Mouse (Mus musculus): ENCODE results near the gene Ppfibp2.

Gene Ppfibp2

DNA sequence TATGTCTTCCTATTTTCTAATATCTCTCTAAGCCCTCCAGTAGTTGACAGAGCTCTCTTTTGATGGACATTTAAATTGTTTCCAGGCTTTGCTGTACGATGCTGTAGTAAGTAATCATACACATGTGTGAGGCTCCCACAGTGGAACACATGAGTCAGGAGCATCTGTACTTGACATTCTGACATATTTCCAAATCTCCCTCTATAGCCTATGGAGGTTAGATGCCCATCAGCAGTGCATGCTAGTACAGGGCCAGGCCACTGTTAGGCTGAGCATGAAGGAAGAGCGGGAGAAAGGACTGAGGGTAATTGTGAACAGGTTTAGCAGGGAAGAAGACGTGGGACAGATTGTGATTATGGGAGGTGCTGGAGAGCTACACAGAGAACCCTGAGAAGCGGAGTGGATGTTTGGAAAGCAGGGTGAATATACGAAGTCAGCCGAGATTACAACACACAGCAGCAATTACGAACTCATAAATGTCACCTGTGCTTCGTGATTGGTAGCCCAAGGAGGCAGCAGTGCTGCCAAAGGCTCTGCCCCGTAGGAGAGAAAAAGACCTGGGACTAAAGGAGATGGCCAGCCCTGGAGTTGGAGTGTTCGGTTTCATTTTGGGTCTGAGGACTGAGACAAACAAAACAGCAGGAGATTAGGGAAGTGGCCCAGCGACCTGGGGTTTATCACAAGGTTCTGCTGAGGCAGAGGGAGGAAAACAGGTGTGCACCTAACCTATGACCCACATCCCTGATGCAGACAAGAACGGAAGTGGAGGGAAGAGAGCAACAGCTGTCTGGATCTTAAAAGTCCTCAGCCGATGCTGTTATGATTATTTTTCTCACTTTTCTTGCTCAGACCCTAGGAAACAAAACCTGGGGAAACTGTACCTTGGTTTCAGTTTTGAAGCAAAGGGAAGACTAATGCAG, 107.7 kb downstream of the Ppfibp2 start:
- no peak for DNase-seq (ENCODE audit: low spot score)

GRCm38 (mm10) chr7:107705941-107706340, 110.9 kb downstream of the Ppfibp2 start:
- peak; percentile 37 for DNase-seq (ENCODE audit: low spot score)

GRCm38 (mm10) chr7:107707650-107708049, 112.6 kb downstream of the Ppfibp2 start:
- no peak for DNase-seq (ENCODE audit: low spot score)

GRCm38 (mm10) chr7:107708491-107709112, 113.6 kb downstream of the Ppfibp2 start:
- peak; percentile 77 for DNase-seq (ENCODE audit: low spot score)

- peak; percentile 34 for DNase-seq (ENCODE audit: low spot score)
Observed at GRCm38 (mm10) chr7:107712743-107713142, 117.7 kb downstream of the Ppfibp2 start.

DNA sequence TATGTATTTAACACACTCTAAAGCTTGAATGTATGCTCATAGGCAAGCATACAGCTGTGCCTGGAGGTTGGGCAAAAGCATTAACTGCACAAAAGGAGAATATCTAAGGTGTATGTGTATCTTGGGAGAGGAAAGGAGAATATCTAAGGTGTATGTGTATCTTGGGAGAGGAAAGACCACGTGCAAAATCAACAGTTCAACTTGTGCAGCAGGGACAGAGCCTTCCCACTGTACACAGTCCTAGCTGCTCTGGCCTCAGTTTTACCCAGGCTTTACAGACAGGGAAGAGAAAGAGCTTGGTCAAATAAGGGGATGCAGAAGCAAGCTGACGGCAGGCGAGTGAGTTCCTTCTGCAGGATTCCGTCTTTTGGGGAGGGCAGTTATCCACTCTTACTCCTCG, 119.1 kb downstream of the Ppfibp2 start:
- no peak for DNase-seq (ENCODE audit: low spot score)

- no peak for DNase-seq (ENCODE audit: low spot score)
Observed at GRCm38 (mm10) chr7:107720771-107721170, 125.8 kb downstream of the Ppfibp2 start.

- DNase-seq (ENCODE audit: low spot score): no peak
Observed at GRCm38 (mm10) chr7:107722536-107722935, 127.5 kb downstream of the Ppfibp2 start.

GRCm38 (mm10) chr7:107727538-107727937, 132.5 kb downstream of the Ppfibp2 start:
- no peak for DNase-seq (ENCODE audit: low spot score)

DNA sequence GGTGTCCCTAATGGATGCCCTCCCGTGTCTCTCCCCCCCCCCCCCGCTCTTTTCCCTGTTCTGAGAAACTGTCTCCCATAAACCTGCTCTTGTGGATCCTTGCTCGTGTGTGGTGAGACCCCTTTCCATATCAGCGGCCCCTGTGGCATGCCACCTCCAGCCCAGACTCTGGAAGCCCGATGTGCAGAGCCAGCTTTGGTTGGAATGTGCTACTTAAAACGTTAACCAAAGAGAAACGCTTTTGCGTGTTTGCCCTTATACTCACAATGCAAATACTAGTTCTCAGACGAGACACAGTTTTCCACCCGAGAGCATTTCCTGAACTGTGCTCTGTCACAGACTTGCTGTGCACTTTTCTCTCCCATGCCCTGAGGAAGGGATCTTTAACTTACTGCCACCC, 135.6 kb downstream of the Ppfibp2 start:
- no peak for DNase-seq (ENCODE audit: low spot score)

DNA sequence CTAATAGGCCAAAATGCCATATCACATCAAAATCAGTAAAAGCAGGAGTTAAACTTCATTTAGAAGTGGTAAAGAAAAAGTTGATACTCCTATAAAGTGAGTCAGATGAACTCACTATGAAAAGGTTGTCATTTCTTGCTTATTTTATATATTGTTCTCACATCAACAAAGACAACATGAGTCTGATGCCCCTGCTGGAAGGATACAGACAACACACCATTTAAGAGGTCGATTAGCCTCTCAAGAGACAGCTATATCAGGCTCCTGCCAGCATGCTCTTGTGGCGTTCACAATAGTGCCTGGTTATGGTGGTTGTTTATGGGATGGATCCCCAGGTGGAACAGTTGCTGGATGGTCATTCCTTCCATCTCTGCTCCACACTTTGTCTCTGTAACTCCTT, 138.2 kb downstream of the Ppfibp2 start:
- no peak for DNase-seq (ENCODE audit: low spot score)

GRCm38 (mm10) chr7:107738726-107739125, 143.7 kb downstream of the Ppfibp2 start:
- DNase-seq (ENCODE audit: low spot score): no peak

DNA sequence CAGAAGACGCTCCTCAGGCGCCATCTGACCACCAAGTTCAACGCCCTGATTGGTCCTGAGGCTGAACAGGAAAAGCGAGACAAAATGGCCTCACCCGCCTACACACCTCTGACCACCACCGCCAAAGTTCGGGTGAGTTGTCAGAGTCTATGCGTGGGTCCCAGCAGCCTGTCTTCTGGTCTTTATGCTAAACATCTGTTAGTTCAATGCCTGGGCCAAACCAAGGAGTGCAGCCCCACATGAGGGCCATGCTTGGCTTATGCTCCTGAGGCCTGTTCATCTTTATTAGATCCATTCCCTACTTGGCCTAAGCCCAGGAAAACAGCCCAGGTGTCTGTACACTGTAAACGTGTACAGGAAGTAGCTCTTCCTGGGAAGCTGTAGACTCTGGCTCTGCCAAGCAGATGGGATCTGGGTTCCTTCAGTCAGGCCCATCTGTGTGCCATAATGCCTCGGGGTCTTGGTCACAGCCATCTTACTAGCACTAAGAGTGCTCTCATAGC, 148.0 kb downstream of the Ppfibp2 start:
- DNase-seq (ENCODE audit: low spot score): peak; percentile 49

- DNase-seq (ENCODE audit: low spot score): no peak
Observed at GRCm38 (mm10) chr7:107744454-107744853, 149.4 kb downstream of the Ppfibp2 start.

DNA sequence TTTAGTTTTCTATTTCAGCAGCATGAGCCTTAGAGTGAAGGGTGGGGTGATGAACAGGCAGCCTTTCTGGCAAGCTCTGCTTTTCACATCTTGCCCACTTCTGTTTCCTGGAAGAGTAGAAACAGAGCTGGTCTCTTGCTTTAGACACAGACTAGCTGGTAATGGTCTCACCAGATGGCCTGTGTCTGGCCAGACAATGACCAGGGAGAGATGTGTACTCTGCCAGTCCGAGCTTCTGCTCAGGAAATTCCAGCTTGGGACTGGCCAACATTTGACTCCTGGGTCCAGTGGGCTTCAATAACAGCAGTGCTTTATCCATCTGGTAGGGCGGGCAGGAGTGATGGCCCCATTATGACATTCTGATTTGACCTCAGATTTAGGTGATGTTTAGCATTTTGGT, 150.1 kb downstream of the Ppfibp2 start:
- peak; percentile 86 for DNase-seq (ENCODE audit: low spot score)

DNA sequence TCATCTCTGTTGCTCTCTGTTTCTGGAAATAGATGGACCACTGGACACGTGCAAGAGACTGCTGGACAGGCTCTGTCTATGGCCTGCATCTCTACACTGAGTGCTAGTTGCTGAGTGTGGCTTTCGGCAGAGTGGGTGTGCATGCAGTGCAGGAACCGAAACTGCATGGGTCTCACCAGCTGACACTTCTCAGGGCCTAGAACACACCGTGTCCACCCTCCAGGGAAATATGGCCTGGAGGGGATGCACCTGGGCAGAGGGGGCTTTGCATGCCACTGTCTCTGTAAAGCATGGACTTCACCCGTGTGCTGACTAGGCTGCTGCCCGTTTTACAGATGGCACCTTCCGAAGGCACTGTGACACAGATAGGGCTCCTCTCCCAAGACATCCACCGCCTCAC, 151.0 kb downstream of the Ppfibp2 start:
- no peak for DNase-seq (ENCODE audit: low spot score)

- DNase-seq (ENCODE audit: low spot score): no peak
Observed at GRCm38 (mm10) chr7:107747476-107747875, 152.5 kb downstream of the Ppfibp2 start.

DNA sequence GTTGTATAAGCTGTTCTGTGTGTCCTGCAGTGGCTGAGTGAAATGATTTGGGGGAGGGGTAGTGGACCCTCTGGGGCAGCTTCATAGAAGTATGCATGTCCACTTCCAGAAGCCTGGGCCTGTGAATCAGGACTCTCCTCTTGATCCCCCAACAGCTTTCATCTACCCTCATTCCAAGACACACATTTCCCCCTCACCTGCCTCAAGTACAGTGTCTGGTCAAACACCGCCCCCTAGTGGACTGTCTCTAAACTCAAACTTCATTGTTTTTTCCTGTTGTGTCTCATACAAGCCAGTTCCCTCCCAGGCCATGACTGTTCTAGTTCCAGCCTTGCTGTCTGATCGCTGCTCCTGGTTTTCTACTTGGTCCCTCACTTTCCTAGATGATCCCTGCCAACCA, 152.9 kb downstream of the Ppfibp2 start:
- peak; percentile 76 for DNase-seq (ENCODE audit: low spot score)

GRCm38 (mm10) chr7:107749270-107749669, 154.3 kb downstream of the Ppfibp2 start:
- peak; percentile 71 for DNase-seq (ENCODE audit: low spot score)

DNA sequence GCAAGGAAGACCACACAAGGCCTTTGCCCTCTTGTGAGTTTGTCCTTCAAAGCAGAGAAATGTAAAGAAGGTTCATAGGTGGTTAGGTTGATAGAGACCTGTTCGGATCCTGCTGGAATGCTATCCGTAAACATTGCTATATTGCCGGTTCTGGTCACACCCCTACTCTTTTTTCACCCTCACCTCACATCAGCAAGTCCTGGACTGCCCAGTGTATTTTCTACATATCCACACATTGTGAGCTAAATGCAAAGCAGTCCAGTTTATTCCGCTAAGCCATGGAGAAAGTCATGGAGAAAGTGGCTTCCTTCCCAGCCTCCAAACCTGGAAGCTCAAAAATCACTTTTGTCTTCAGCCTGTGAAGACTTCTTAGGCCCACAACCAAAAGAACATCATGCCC, 154.7 kb downstream of the Ppfibp2 start:
- DNase-seq (ENCODE audit: low spot score): no peak

DNA sequence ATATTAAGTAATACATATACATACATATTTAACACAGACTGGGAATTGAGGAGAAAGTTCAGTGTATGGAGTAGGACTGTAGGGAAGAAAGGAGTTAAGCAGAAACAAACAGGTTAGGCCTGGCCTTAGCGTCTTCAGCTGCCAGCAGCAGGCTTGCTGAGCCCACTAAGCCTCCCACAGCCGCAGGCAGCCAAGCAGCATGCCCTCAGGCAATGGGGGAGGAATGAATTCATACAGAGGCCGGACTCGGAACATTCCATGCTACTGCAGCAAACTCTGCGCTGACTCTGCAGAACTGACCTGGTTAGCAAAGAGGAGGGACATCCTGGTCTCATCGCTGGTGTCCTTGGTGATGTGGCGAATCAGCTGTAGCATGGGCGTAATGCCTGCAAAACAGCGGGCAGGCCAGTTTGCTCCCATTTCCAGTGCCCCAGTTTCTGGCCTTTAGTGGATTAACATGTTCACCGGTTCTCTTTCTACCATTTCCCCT, 157.1 kb downstream of the Ppfibp2 start:
- DNase-seq (ENCODE audit: low spot score): no peak

DNA sequence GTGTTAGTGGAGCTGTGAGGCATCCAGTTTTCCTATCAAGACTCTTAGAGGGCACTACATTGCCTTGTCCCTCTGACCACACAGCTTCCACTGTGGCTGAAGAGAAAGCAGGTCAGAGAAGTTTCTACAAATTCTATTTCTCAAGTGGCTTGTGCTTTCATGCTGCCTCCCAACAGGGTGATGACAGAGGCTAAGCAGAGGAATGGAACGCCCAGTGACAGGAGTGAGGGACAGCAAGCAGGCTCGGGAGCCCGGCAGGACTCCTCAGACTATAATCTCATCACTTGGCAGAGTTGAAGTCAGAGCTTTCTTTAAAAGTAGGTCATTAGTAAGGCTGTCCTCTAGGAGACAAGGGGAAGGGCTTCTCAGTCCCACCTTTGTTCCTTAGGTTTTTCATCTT, 160.9 kb downstream of the Ppfibp2 start:
- DNase-seq (ENCODE audit: low spot score): no peak

- DNase-seq (ENCODE audit: low spot score): no peak
Observed at GRCm38 (mm10) chr7:107756748-107757147, 161.7 kb downstream of the Ppfibp2 start.
